Mouse (Mus musculus) liver, embryonic 14.5 days (tissue): ENCODE data around the gene Tomt. TPM values are rescaled to one million over a fixed set of nuclear protein-coding genes. Genes with fewer than 3 reads are reported as not detected.

Experiments
- ATAC-seq: fragments of 200-750 bp; cut with Nextera tagmentation; 2 replicates; pipeline ENCODE4 v1.8.0; 2017; ENCODE audit warnings: moderate number of reproducible peaks, mild to moderate bottlenecking, moderate library complexity; ENCODE audit not compliant: insufficient read depth
- DNase-seq, 3 experiments: peaks; one replicate each; pipeline ENCODE4 v3.0.0-alpha.2; 2012 to 2013; ENCODE audit warnings: low read depth in 3 of 3, low spot score in 3 of 3
- H3K27ac ChIP-seq: fragments of 300-500 bp; sonication (generic); 2 replicates; pipeline ENCODE4 v1.5.1; 2014; ENCODE audit warnings: moderate library complexity, mild to moderate bottlenecking, control low read depth, inconsistent platforms
- H3K27me3 ChIP-seq: fragments of 300-500 bp; sonication (generic); 2 replicates; pipeline ENCODE4 v1.6.1; 2014; ENCODE audit warnings: mild to moderate bottlenecking, low read length, moderate library complexity; ENCODE audit not compliant: control insufficient read depth, insufficient read depth
- H3K36me3 ChIP-seq: fragments of 300-500 bp; sonication (generic); replicated peaks from 2 replicates; pipeline ENCODE4 v1.6.1; 2014; ENCODE audit warnings: low read depth; ENCODE audit not compliant: control insufficient read depth, insufficient read depth
- H3K4me1 ChIP-seq, 2 experiments: fragments of 200-500 bp in 1 of 2; fragments of 300-500 bp in 1 of 2; sonication (generic) in 1 of 2; replicated peaks; 2 replicates each; pipeline ENCODE4 v1.6.1; 2012 to 2014; ENCODE audit warnings: antibody characterized with exemption in 1 of 2, inconsistent platforms in 1 of 2, low read length in 1 of 2; ENCODE audit not compliant: control insufficient read depth in 2 of 2, insufficient read depth in 2 of 2
- H3K4me2 ChIP-seq: fragments of 300-500 bp; sonication (generic); 2 replicates; pipeline ENCODE4 v1.6.1; 2014; ENCODE audit warnings: low read depth, mild to moderate bottlenecking, control low read depth, moderate library complexity
- H3K4me3 ChIP-seq, 2 experiments: fragments of 200-500 bp in 1 of 2; fragments of 300-500 bp in 1 of 2; sonication (generic) in 1 of 2; 2 replicates each; pipeline ENCODE4 v1.5.1; 2012 to 2014; ENCODE audit warnings: low read depth in 2 of 2, low read length in 2 of 2, mild to moderate bottlenecking in 2 of 2, control low read depth in 1 of 2, inconsistent platforms in 1 of 2, moderate library complexity in 1 of 2; ENCODE audit not compliant: insufficient read depth in 1 of 2
- H3K9ac ChIP-seq: fragments of 300-500 bp; sonication (generic); replicated peaks from 2 replicates; pipeline ENCODE4 v1.6.1; 2014; ENCODE audit warnings: mild to moderate bottlenecking, control low read depth, moderate library complexity
- H3K9me3 ChIP-seq: fragments of 300-500 bp; sonication (generic); 2 replicates; pipeline ENCODE4 v1.6.1; 2016; ENCODE audit warnings: low read length, mixed read lengths; ENCODE audit not compliant: control insufficient read depth
- CTCF ChIP-seq: IDR thresholded peaks from 2 replicates; pipeline ENCODE4 v1.5.1; 2016; ENCODE audit warnings: antibody characterized with exemption, low read depth, control low read depth
- EP300 ChIP-seq: IDR thresholded peaks from 2 replicates; pipeline ENCODE4 v1.6.1; 2016; ENCODE audit warnings: antibody characterized with exemption, low read depth
- WGBS: fragments of 180-500 bp; shearing (Covaris S2); extraction: QIAGEN DNeasy Blood & Tissue Kit; methylation state at CpG from one replicate; pipeline ENCODE4 v1.1.7; 2014; ENCODE audit not compliant: insufficient replicate concordance; 5-methylcytosine and 5-hydroxymethylcytosine counted together
- polyA plus RNA-seq, 2 experiments: library from polyadenylated mRNA; depleted of rRNA in 1 of 2; stranded (reverse) in 1 of 2; unstranded in 1 of 2; fragments of >200 nt; fragmentation: Nextera tagmentation in 1 of 2; extraction: Ambion mirVana in 1 of 2; gene quantifications; 2 replicates each; pipeline versions ENCODE4 v1.2.1 to v1.2.3; 2012 to 2014

Gene Tomt
- polyA plus RNA-seq, 2 experiments = 0.08 to 0.09 TPM

GRCm38 (mm10) chr7:101863415-101863814 is 42.7 kb downstream of the Tomt start, which contains the start of gene Anapc15:
Anapc15 (plus strand) TSS chr7:101863715.
- H3K4me1 ChIP-seq = no peaks in the 10 kb centered on the region
- H3K4me2 ChIP-seq = no peak within 1 kb of the TSS
- TF ChIP-seq EP300 (no peak), CTCF (no peak)
- H3K27me3 ChIP-seq = no peaks in the 10 kb centered on the region
- H3K27ac ChIP-seq = no peak within 1 kb of the TSS
- no peaks in the 10 kb centered on the region for H3K36me3 ChIP-seq
- ATAC-seq (no peak), DNase-seq (no peak)
- H3K9ac ChIP-seq = no peak within 1 kb of the TSS
- no peak within 1 kb of the TSS for H3K4me3 ChIP-seq
- 32% methylated on average over 3 of the region's 3 CpGs for WGBS
- H3K9me3 ChIP-seq = no peaks in the 10 kb centered on the region

- Histone ChIP-seq H3K4me2 (no peak overlapping the region), H3K9ac (no peak overlapping the region), H3K9me3 (no peaks in the 10 kb centered on the region), H3K4me3 (no peak overlapping the region), H3K36me3 (no peaks in the 10 kb centered on the region), H3K4me1 (no peaks in the 10 kb centered on the region), H3K27me3 (no peaks in the 10 kb centered on the region), H3K27ac (no peak overlapping the region)
- 53% methylated on average over 3 of the region's 3 CpGs for WGBS
- no peak for DNase-seq
- no peak for TF ChIP-seq EP300
- no peak for TF ChIP-seq CTCF
- ATAC-seq = no peak
Measured at GRCm38 (mm10) chr7:101862291-101862690, 43.9 kb downstream of the Tomt start.

GRCm38 (mm10) chr7:101860978-101861377 is 45.2 kb downstream of the Tomt start:
- H3K4me1 ChIP-seq = no peaks in the 10 kb centered on the region
- H3K4me3 ChIP-seq = no peak overlapping the region
- no peak overlapping the region for H3K9ac ChIP-seq
- no peak overlapping the region for H3K4me2 ChIP-seq
- DNase-seq (no peak), ATAC-seq (no peak)
- no peak overlapping the region for H3K27ac ChIP-seq
- no peaks in the 10 kb centered on the region for H3K36me3 ChIP-seq
- TF ChIP-seq EP300 = no peak
- H3K27me3 ChIP-seq = no peaks in the 10 kb centered on the region
- H3K9me3 ChIP-seq = no peaks in the 10 kb centered on the region

GRCm38 (mm10) chr7:101858362-101858761 is 47.8 kb downstream of the Tomt start:
- DNase-seq = no peak
- Histone ChIP-seq H3K27me3 (no peaks in the 10 kb centered on the region), H3K4me1 (no peaks in the 10 kb centered on the region)

GRCm38 (mm10) chr7:101857094-101857493 is 49.1 kb downstream of the Tomt start, which contains the start of gene Folr2:
Folr2 (minus strand) TSS chr7:101857194.
- DNase-seq (no peak), ATAC-seq (no peak)
- H3K27me3 ChIP-seq = no peaks in the 10 kb centered on the region
- no peaks in the 10 kb centered on the region for H3K9me3 ChIP-seq
- no peak for TF ChIP-seq CTCF
- TF ChIP-seq EP300 = no peak
- H3K4me1 ChIP-seq = no peaks in the 10 kb centered on the region
- H3K4me3 ChIP-seq = no peak within 1 kb of the TSS
- no peak within 1 kb of the TSS for H3K4me2 ChIP-seq
- H3K27ac ChIP-seq = no peak within 1 kb of the TSS
- H3K9ac ChIP-seq = no peak within 1 kb of the TSS
- no peaks in the 10 kb centered on the region for H3K36me3 ChIP-seq
- WGBS = 65% methylated on average over 4 of the region's 4 CpGs

More at GRCm38 (mm10) chr7:101858362-101858761, 47.8 kb downstream of the Tomt start:
- Histone ChIP-seq H3K9ac (no peak overlapping the region), H3K27ac (no peak overlapping the region), H3K4me2 (no peak overlapping the region), H3K36me3 (no peaks in the 10 kb centered on the region), H3K4me3 (no peak overlapping the region), H3K9me3 (no peaks in the 10 kb centered on the region)
- whole genome bisulfite sequencing = 51% methylated on average over 9 of the region's 9 CpGs
- TF ChIP-seq EP300 = no peak
- TF ChIP-seq CTCF = no peak
- no peak for ATAC-seq
